Mouse (Mus musculus) MEL (cell line): ENCODE results near the gene Fam222a. TPM values are rescaled to one million over a fixed set of nuclear protein-coding genes. Genes with fewer than 3 reads are reported as not detected.

Experiments
- DNase-seq: peaks from one replicate; pipeline ENCODE4 v3.0.0; 2011; ENCODE audit warnings: low read depth, low spot score
- H3K27ac ChIP-seq: 2 replicates; pipeline ENCODE4 v1.5.1; 2012; ENCODE audit warnings: low read depth, mild to moderate bottlenecking, control low read depth, low read length, moderate library complexity; ENCODE audit not compliant: control insufficient read depth
- H3K27me3 ChIP-seq, 2 experiments: fragments of 150-350 bp in 1 of 2; sonication (generic) in 1 of 2; 2 replicates each; pipeline ENCODE4 v1.6.1; 2012; ENCODE audit warnings: low read length in 2 of 2, mild to moderate bottlenecking in 2 of 2, improper control_type of control experiment in 1 of 2, moderate library complexity in 1 of 2; ENCODE audit not compliant: insufficient read depth in 2 of 2, control insufficient read depth in 1 of 2
- H3K36me3 ChIP-seq, 2 experiments: 2 replicates each; pipeline ENCODE4 v1.6.1; 2012 to 2014; ENCODE audit warnings: low read length in 2 of 2, improper control_type of control experiment in 1 of 2, inconsistent platforms in 1 of 2, mild to moderate bottlenecking in 1 of 2; ENCODE audit not compliant: insufficient read depth in 2 of 2, control insufficient read depth in 1 of 2
- H3K4me1 ChIP-seq, 2 experiments: fragments of 150-350 bp in 1 of 2; sonication (generic) in 1 of 2; 2 replicates each; pipeline ENCODE4 v1.6.1; 2012; ENCODE audit warnings: low read length in 2 of 2, improper control_type of control experiment in 1 of 2, mild to moderate bottlenecking in 1 of 2; ENCODE audit not compliant: insufficient read depth in 2 of 2, control insufficient read depth in 1 of 2
- H3K4me3 ChIP-seq, 2 experiments: fragments of 150-350 bp in 1 of 2; sonication (generic) in 1 of 2; 2 replicates each; pipeline ENCODE4 v1.5.1; 2012; ENCODE audit warnings: low read depth in 2 of 2, low read length in 2 of 2, mild to moderate bottlenecking in 2 of 2, moderate library complexity in 2 of 2, control low read depth in 1 of 2, improper control_type of control experiment in 1 of 2; ENCODE audit not compliant: control insufficient read depth in 1 of 2, insufficient read depth in 1 of 2
- H3K79me2 ChIP-seq: 2 replicates; pipeline ENCODE4 v1.6.1; 2012; ENCODE audit warnings: mild to moderate bottlenecking, low read length, moderate library complexity; ENCODE audit not compliant: control insufficient read depth, poor library complexity, insufficient read depth
- H3K9ac ChIP-seq: 2 replicates; pipeline ENCODE4 v1.6.1; 2012; ENCODE audit warnings: low read depth, mild to moderate bottlenecking, control low read depth, low read length, moderate library complexity; ENCODE audit not compliant: control insufficient read depth, poor library complexity, severe bottlenecking
- H3K9me3 ChIP-seq: fragments of 150-350 bp; sonication (generic); replicated peaks from 2 replicates; pipeline ENCODE4 v1.6.1; 2012; ENCODE audit warnings: mild to moderate bottlenecking, low read length, improper control_type of control experiment, moderate library complexity; ENCODE audit not compliant: insufficient read depth
- CHD1 ChIP-seq: IDR thresholded peaks from 2 replicates; pipeline ENCODE4 v1.6.1; 2012; ENCODE audit warnings: low read depth, mild to moderate bottlenecking, inconsistent platforms, low read length, improper control_type of control experiment
- CHD2 ChIP-seq: IDR thresholded peaks from 2 replicates; pipeline ENCODE4 v1.6.1; 2011; ENCODE audit warnings: low read length, improper control_type of control experiment
- CTCF ChIP-seq, 3 experiments: IDR thresholded peaks in 2 of 3; conservative IDR thresholded peaks in 1 of 3; 2 replicates each; pipeline ENCODE4 v1.5.1; 2011 to 2012; ENCODE audit warnings: low read length in 3 of 3, low read depth in 2 of 3, mild to moderate bottlenecking in 2 of 3, improper control_type of control experiment in 1 of 3, inconsistent platforms in 1 of 3, mixed read lengths in 1 of 3, moderate library complexity in 1 of 3; ENCODE audit not compliant: control insufficient read depth in 1 of 3, insufficient read depth in 1 of 3, poor library complexity in 1 of 3, severe bottlenecking in 1 of 3
- E2F4 ChIP-seq: IDR thresholded peaks from 2 replicates; pipeline ENCODE4 v1.6.1; 2011; ENCODE audit warnings: low read depth, low read length, improper control_type of control experiment, borderline replicate concordance
- ETS1 ChIP-seq: IDR thresholded peaks from 2 replicates; pipeline ENCODE4 v1.6.1; 2012; ENCODE audit warnings: low read depth, mild to moderate bottlenecking, inconsistent platforms, low read length, improper control_type of control experiment, moderate library complexity
- GABPA ChIP-seq: IDR thresholded peaks from 2 replicates; pipeline ENCODE4 v1.6.1; 2012; ENCODE audit warnings: low read depth, mild to moderate bottlenecking, inconsistent platforms, low read length, improper control_type of control experiment, moderate library complexity
- KAT2A ChIP-seq: conservative IDR thresholded peaks from 2 replicates; pipeline ENCODE4 v1.6.1; 2012; ENCODE audit warnings: low read depth, low read length, improper control_type of control experiment, inconsistent platforms
- MAFK ChIP-seq: IDR thresholded peaks from 2 replicates; pipeline ENCODE4 v1.6.1; 2011; ENCODE audit warnings: low read depth, mild to moderate bottlenecking, low read length, improper control_type of control experiment, borderline replicate concordance
- MAZ ChIP-seq: IDR thresholded peaks from 2 replicates; pipeline ENCODE4 v1.6.1; 2012; ENCODE audit warnings: low read depth, mild to moderate bottlenecking, inconsistent platforms, low read length, improper control_type of control experiment
- MXI1 ChIP-seq: IDR thresholded peaks from 2 replicates; pipeline ENCODE4 v1.6.1; 2011; ENCODE audit warnings: mild to moderate bottlenecking, low read depth, low read length, improper control_type of control experiment
- MYB ChIP-seq: IDR thresholded peaks from 2 replicates; pipeline ENCODE4 v1.6.1; 2011; ENCODE audit warnings: mild to moderate bottlenecking, low read depth, low read length, improper control_type of control experiment
- NRF1 ChIP-seq: IDR thresholded peaks from 2 replicates; pipeline ENCODE4 v1.6.1; 2014; ENCODE audit warnings: low read depth, mild to moderate bottlenecking, inconsistent platforms, low read length, improper control_type of control experiment, moderate library complexity; ENCODE audit not compliant: poor library complexity, insufficient read depth, severe bottlenecking
- POLR2A ChIP-seq, 2 experiments: IDR thresholded peaks; 2 replicates each; pipeline ENCODE4 v1.6.1; 2011 to 2012; ENCODE audit warnings: low read length in 2 of 2, mild to moderate bottlenecking in 2 of 2, control low read depth in 1 of 2, improper control_type of control experiment in 1 of 2, low read depth in 1 of 2, moderate library complexity in 1 of 2; ENCODE audit not compliant: control insufficient read depth in 1 of 2, insufficient read depth in 1 of 2, poor library complexity in 1 of 2
- POLR2AphosphoS2 ChIP-seq: IDR thresholded peaks from 2 replicates; pipeline ENCODE4 v1.6.1; 2011; ENCODE audit warnings: low read length, improper control_type of control experiment
- RAD21 ChIP-seq: IDR thresholded peaks from 2 replicates; pipeline ENCODE4 v1.6.1; 2011; ENCODE audit warnings: mild to moderate bottlenecking, low read depth, low read length, improper control_type of control experiment
- RCOR1 ChIP-seq: IDR thresholded peaks from 2 replicates; pipeline ENCODE4 v1.6.1; 2012; ENCODE audit warnings: low read depth, mild to moderate bottlenecking, inconsistent platforms, low read length, improper control_type of control experiment
- SMC3 ChIP-seq: IDR thresholded peaks from 2 replicates; pipeline ENCODE4 v1.6.1; 2011; ENCODE audit warnings: low read depth, low read length, improper control_type of control experiment
- TAL1 ChIP-seq: IDR thresholded peaks from 2 replicates; pipeline ENCODE4 v1.6.1; 2012; ENCODE audit warnings: mild to moderate bottlenecking, inconsistent platforms, low read length, moderate library complexity, mixed read lengths
- TBP ChIP-seq: IDR thresholded peaks from 2 replicates; pipeline ENCODE4 v1.8.0; 2011; ENCODE audit warnings: low read depth, low read length, improper control_type of control experiment
- USF1 ChIP-seq: IDR thresholded peaks from 2 replicates; pipeline ENCODE4 v1.6.1; 2014; ENCODE audit warnings: low read depth, mild to moderate bottlenecking, inconsistent platforms, low read length, improper control_type of control experiment, moderate library complexity
- USF2 ChIP-seq, 2 experiments: IDR thresholded peaks; 2 replicates each; pipeline ENCODE4 v1.6.1; 2011 to 2012; ENCODE audit warnings: improper control_type of control experiment in 2 of 2, low read length in 2 of 2, borderline replicate concordance in 1 of 2, inconsistent platforms in 1 of 2, low read depth in 1 of 2, mild to moderate bottlenecking in 1 of 2; ENCODE audit not compliant: insufficient read depth in 1 of 2
- ZMIZ1 ChIP-seq: IDR thresholded peaks from 2 replicates; pipeline ENCODE4 v1.6.1; 2012; ENCODE audit warnings: low read depth, mild to moderate bottlenecking, inconsistent platforms, low read length, improper control_type of control experiment, moderate library complexity
- ZNF384 ChIP-seq: IDR thresholded peaks from 2 replicates; pipeline ENCODE4 v1.6.1; 2012; ENCODE audit warnings: low read depth, mild to moderate bottlenecking, inconsistent platforms, low read length, improper control_type of control experiment
- polyA plus RNA-seq, 2 experiments: library from polyadenylated mRNA; stranded (reverse) in 1 of 2; unstranded in 1 of 2; fragments of >175 nt in 1 of 2; fragments of >200 nt in 1 of 2; gene quantifications; 2 replicates each; pipeline versions ENCODE4 v1.2.1 to v1.2.4; 2012; ENCODE audit warnings: low replicate concordance in 2 of 2, low read depth in 1 of 2; ENCODE audit not compliant: insufficient read length in 2 of 2, insufficient read depth in 1 of 2, missing spikeins in 1 of 2
- total RNA-seq: library from RNA; depleted of rRNA; stranded (reverse); fragments of 300-350 nt; gene quantifications from 2 replicates; pipeline ENCODE4 v1.2.3, GENCODE M21; 2012

Fam222a gene
- total and polyA plus RNA-seq, 3 experiments = 0.27 to 0.70 TPM; not detected in 1

DNA sequence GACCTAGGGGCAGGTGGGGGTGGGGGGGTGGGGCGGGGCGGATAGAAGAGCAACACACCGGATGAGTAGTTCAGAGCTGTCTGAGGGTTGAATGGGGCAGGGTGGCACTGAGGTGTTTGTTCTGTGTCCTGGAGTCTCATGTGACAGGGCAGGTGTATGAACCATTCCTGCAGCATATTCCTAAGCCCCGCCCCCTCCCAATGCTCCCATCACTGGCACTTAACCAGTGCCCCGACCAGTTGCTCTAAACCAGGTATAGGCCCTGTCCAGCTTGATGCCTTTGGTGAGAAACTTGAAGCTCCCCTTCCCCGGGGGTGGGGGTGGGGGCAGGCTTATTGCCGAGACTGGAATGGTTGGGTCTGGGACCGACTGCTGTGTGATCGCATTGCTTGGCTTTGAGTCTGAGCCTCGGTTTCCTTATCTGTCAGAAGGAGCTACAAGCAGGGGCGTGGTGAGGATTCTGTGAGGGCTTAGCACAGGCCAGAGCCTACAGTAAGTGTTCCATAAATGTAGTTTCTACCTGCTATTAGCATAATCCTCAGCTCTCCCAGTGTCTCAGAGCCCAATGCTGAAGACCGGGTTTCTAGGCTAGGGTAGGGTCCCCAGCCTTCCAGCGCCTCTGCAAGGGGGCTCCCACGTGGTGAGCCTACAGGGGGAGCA, 3.1 kb downstream of the Fam222a start:
- Histone ChIP-seq H3K27ac (no peak overlapping the region), H3K79me2 (no peaks in the 10 kb centered on the region), H3K9ac (no peak overlapping the region), H3K9me3 (no peaks in the 10 kb centered on the region), H3K4me3 (no peak overlapping the region), H3K27me3 (peaks cover 2 to 3% of the 10 kb centered on the region in 2 experiments; a peak in 3 of 4 replicates), H3K36me3 (peaks cover 0 to 2% of the 10 kb centered on the region in 2 experiments; a peak in 2 of 4 replicates), H3K4me1 (peaks cover 0 to 16% of the 10 kb centered on the region in 2 experiments; a peak in 2 of 4 replicates)
- TF ChIP-seq TBP (no peak), MAFK (no peak), GABPA (no peak), MAZ (no peak), TAL1 (no peak), ETS1 (no peak), ZMIZ1 (no peak), RAD21 (no peak), CHD1 (no peak), MXI1 (no peak), RCOR1 (no peak)
- DNase-seq = no peak

DNA sequence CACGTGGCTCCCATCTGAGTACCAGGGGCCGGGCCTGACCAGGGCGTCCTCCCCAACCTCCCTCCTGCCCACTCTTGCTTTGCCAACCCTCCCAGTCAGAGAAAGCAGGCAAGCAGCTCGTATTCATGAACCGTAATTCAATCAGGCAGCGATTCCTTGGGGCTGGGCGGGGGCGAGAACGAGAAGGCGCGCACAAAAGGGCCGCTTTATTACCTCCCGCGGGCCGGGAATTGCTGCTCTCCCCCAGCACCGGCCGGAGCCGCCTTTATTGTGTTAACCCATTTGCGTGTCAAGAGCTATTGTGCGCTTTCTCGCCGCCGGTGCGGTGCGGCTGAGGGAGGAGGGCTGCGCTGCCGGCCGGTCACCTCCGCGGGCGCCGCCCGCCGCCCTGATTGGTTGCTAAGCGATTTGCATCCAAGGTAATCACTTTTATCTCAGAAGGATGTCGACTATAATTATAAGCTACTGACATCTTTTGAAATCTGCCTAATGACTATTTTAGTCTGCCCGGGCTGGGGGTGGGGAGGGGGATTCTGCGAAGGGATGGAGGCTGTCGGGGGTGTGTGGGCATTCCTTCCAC, 3.7 kb downstream of the Fam222a start:
- peaks cover 0 to 10% of the 10 kb centered on the region in 2 experiments; a peak in 2 of 4 replicates for H3K4me1 ChIP-seq

DNA sequence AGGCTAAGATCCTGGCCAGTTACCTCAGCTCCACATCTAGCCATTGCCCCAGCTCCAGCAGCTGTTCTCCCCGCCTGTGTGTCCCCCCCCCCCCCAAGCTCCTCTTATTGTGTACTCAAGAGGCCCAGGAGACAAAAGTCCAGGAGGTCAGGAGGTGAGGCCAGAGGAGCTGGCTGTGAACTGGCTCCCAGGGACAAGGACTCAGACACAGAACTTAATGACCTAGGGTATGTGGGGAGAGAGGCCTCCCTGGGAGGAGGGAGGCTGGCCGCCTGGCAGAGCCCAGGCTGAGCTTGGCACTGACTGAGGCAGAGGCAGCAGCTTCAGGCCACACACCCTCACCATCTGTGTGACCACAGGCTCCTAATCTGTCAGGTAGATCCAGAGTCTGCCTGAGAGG, 5.2 kb downstream of the Fam222a start:
- Histone ChIP-seq H3K27me3 (peaks cover 2 to 3% of the 10 kb centered on the region in 2 experiments; a peak in 3 of 4 replicates), H3K9me3 (no peaks in the 10 kb centered on the region), H3K4me3 (no peak overlapping the region), H3K9ac (no peak overlapping the region), H3K4me1 (peaks cover 0 to 9% of the 10 kb centered on the region in 2 experiments; a peak in 1 of 4 replicates), H3K27ac (no peak overlapping the region), H3K36me3 (no peaks in the 10 kb centered on the region; a peak in 1 of 4 replicates), H3K79me2 (no peaks in the 10 kb centered on the region)
- no peak for TF ChIP-seq CHD2
- no peak for TF ChIP-seq E2F4
- TF ChIP-seq ETS1 = no peak
- TF ChIP-seq SMC3 = no peak
- no peak for TF ChIP-seq POLR2AphosphoS2
- no peak for TF ChIP-seq USF2 (IDR thresholded peaks at IDR 0.05; ENCODE audit: borderline replicate concordance in 1 of 2, insufficient read depth in 1 of 2, low read depth in 1 of 2, low read length in 2 of 2)
- no peak for TF ChIP-seq USF1
- TF ChIP-seq MYB = no peak
- no peak for TF ChIP-seq CTCF (IDR thresholded peaks at IDR 0.05 in 2 of 3, conservative IDR thresholded peaks at IDR 0.05 in 1 of 3; ENCODE audit: control insufficient read depth in 1 of 3, insufficient read depth in 1 of 3, low read depth in 2 of 3, low read length in 3 of 3, poor library complexity in 1 of 3, severe bottlenecking in 1 of 3)
- TF ChIP-seq KAT2A = no peak
- no peak for TF ChIP-seq RCOR1
- no peak for TF ChIP-seq CHD1
- no peak for DNase-seq

More for the DNA sequence above, 3.7 kb downstream of the Fam222a start:
- H3K9ac ChIP-seq = no peak overlapping the region
- H3K27ac ChIP-seq = no peak overlapping the region
- peaks cover 0 to 2% of the 10 kb centered on the region in 2 experiments; a peak in 2 of 4 replicates for H3K36me3 ChIP-seq
- H3K9me3 ChIP-seq = no peaks in the 10 kb centered on the region
- no peak for DNase-seq
- peaks cover 2 to 3% of the 10 kb centered on the region in 2 experiments; a peak in 3 of 4 replicates for H3K27me3 ChIP-seq
- H3K4me3 ChIP-seq = no peak overlapping the region
- no peak for TF ChIP-seq POLR2A (IDR thresholded peaks at IDR 0.05; ENCODE audit: control insufficient read depth in 1 of 2, insufficient read depth in 1 of 2, low read depth in 1 of 2, low read length in 2 of 2, poor library complexity in 1 of 2)
- no peak for TF ChIP-seq GABPA
- no peak for TF ChIP-seq RCOR1
- no peak for TF ChIP-seq USF1
- TF ChIP-seq MAZ = no peak
- TF ChIP-seq ZNF384 = no peak
- TF ChIP-seq NRF1 = no peak
- no peaks in the 10 kb centered on the region for H3K79me2 ChIP-seq
